Mouse (Mus musculus) hindbrain, embryonic 10.5 days (tissue): ENCODE results near the gene Cmtm2b. TPM values are rescaled to one million over a fixed set of nuclear protein-coding genes. Genes with fewer than 3 reads are reported as not detected.
A peak's percentile ranks its signal among the peaks of the same experiment; 100 is the strongest.

Source experiments
- DNase-seq: peaks from one replicate; pipeline ENCODE4 v3.0.0-alpha.2; 2017; ENCODE audit warnings: low spot score
- H3K27ac ChIP-seq: fragments of 300-500 bp; sonication (generic); 2 replicates; pipeline ENCODE4 v1.5.1; 2016; ENCODE audit warnings: mild to moderate bottlenecking, moderate library complexity
- H3K27me3 ChIP-seq: fragments of 300-500 bp; sonication (generic); 2 replicates; pipeline ENCODE4 v1.6.1; 2016; ENCODE audit warnings: mild to moderate bottlenecking; ENCODE audit not compliant: poor library complexity, insufficient read depth, severe bottlenecking
- H3K36me3 ChIP-seq: fragments of 300-500 bp; sonication (generic); 2 replicates; pipeline ENCODE4 v1.6.1; 2016; ENCODE audit warnings: mild to moderate bottlenecking, moderate library complexity
- H3K4me1 ChIP-seq: fragments of 300-500 bp; sonication (generic); replicated peaks from 2 replicates; pipeline ENCODE4 v1.6.1; 2016; ENCODE audit warnings: mild to moderate bottlenecking
- H3K4me3 ChIP-seq: fragments of 300-500 bp; sonication (generic); 2 replicates; pipeline ENCODE4 v1.5.1; 2016; ENCODE audit warnings: mild to moderate bottlenecking, moderate library complexity
- H3K9me3 ChIP-seq: fragments of 300-500 bp; sonication (generic); 2 replicates; pipeline ENCODE4 v1.6.1; 2016; ENCODE audit warnings: mild to moderate bottlenecking, moderate library complexity
- WGBS: fragments of 180-500 bp; shearing (Covaris S2); methylation state at CpG from one replicate; pipeline ENCODE4 v1.1.7; 2016; 5-methylcytosine and 5-hydroxymethylcytosine counted together
- polyA plus RNA-seq: library from polyadenylated mRNA; unstranded; fragments of >200 nt; fragmentation: Nextera tagmentation; extraction: Ambion mirVana; gene quantifications from 2 replicates; pipeline ENCODE4 v1.2.1, GENCODE M21; 2016

Cmtm2b gene
- polyA plus RNA-seq, 1 experiment from 2014 or later: not detected

GRCm38 (mm10) chr8:104334196-104334595 lies 12.2 kb downstream of the Cmtm2b start:
- H3K4me3 ChIP-seq: no peak overlapping the region
- DNase-seq: no peak
- H3K27me3 ChIP-seq: no peaks in the 10 kb centered on the region
- peaks cover 2% of the 10 kb centered on the region; the same call in 1 of the 2 replicates for H3K4me1 ChIP-seq
- no peaks in the 10 kb centered on the region for H3K36me3 ChIP-seq
- WGBS: 74% methylated on average over 1 of the region's 1 CpGs
- no peak overlapping the region for H3K27ac ChIP-seq
- no peaks in the 10 kb centered on the region for H3K9me3 ChIP-seq

GRCm38 (mm10) chr8:104336806-104337205 lies 14.8 kb downstream of the Cmtm2b start:
- H3K9me3 ChIP-seq: no peaks in the 10 kb centered on the region
- no peaks in the 10 kb centered on the region for H3K27me3 ChIP-seq
- no peaks in the 10 kb centered on the region for H3K36me3 ChIP-seq
- peaks cover 23% of the 10 kb centered on the region for H3K4me1 ChIP-seq
- H3K27ac ChIP-seq: no peak overlapping the region
- H3K4me3 ChIP-seq: no peak overlapping the region
- 84% methylated on average over 1 of the region's 1 CpGs for WGBS
- no peak for DNase-seq

- WGBS: 45% methylated on average over 3 of the region's 3 CpGs
- Histone ChIP-seq H3K36me3 (peaks cover 2% of the 10 kb centered on the region; the same call in 1 of the 2 replicates), H3K4me1 (peaks cover 25% of the 10 kb centered on the region), H3K4me3 (no peak overlapping the region), H3K9me3 (no peaks in the 10 kb centered on the region), H3K27ac (no peak overlapping the region), H3K27me3 (no peaks in the 10 kb centered on the region)
- no peak for DNase-seq
Measured at GRCm38 (mm10) chr8:104337890-104338289, 15.9 kb downstream of the Cmtm2b start.

- Histone ChIP-seq H3K4me3 (peak within 1 kb of the TSS; percentile 70), H3K4me1 (peaks cover 33% of the 10 kb centered on the region), H3K36me3 (peaks cover 5% of the 10 kb centered on the region; the same call in 1 of the 2 replicates), H3K9me3 (no peaks in the 10 kb centered on the region), H3K27me3 (no peaks in the 10 kb centered on the region), H3K27ac (peak within 1 kb of the TSS; percentile 93)
- peak; percentile 33 for DNase-seq
- WGBS: 16% methylated on average over 18 of the region's 18 CpGs
Measured at GRCm38 (mm10) chr8:104339229-104339982, 17.4 kb downstream of the Cmtm2b start, which contains the start of gene Cmtm3. Gene Cmtm3, plus strand, starts transcription at chr8:104339410.

- Histone ChIP-seq H3K9me3 (no peaks in the 10 kb centered on the region), H3K4me1 (peaks cover 33% of the 10 kb centered on the region), H3K4me3 (peak overlapping the region; percentile 70), H3K27ac (peak overlapping the region; percentile 93), H3K27me3 (no peaks in the 10 kb centered on the region), H3K36me3 (peaks cover 10% of the 10 kb centered on the region; the same call in 1 of the 2 replicates)
- no peak for DNase-seq
- WGBS: 3% methylated on average over 6 of the region's 6 CpGs
Measured at GRCm38 (mm10) chr8:104339983-104340232, 17.9 kb downstream of the Cmtm2b start.

- peak; percentile 87 for DNase-seq
- Histone ChIP-seq H3K27me3 (no peaks in the 10 kb centered on the region), H3K9me3 (no peaks in the 10 kb centered on the region), H3K4me3 (peak overlapping the region; percentile 70), H3K4me1 (peaks cover 33% of the 10 kb centered on the region), H3K27ac (peak overlapping the region; percentile 93), H3K36me3 (peaks cover 15% of the 10 kb centered on the region)
- WGBS: under 1% methylated on average over 54 of the region's 54 CpGs
Measured at GRCm38 (mm10) chr8:104340233-104341105, 18.4 kb downstream of the Cmtm2b start.

GRCm38 (mm10) chr8:104341106-104341561 lies 19.1 kb downstream of the Cmtm2b start:
- peak overlapping the region; percentile 70 for H3K4me3 ChIP-seq
- H3K9me3 ChIP-seq: no peaks in the 10 kb centered on the region
- H3K4me1 ChIP-seq: peaks cover 33% of the 10 kb centered on the region
- H3K36me3 ChIP-seq: peaks cover 18% of the 10 kb centered on the region
- under 1% methylated on average over 24 of the region's 24 CpGs for WGBS
- peak overlapping the region; percentile 93 for H3K27ac ChIP-seq
- peak; percentile 78 for DNase-seq
- H3K27me3 ChIP-seq: no peaks in the 10 kb centered on the region

- H3K9me3 ChIP-seq: no peaks in the 10 kb centered on the region
- peak overlapping the region; percentile 70 for H3K4me3 ChIP-seq
- WGBS: 47% methylated on average over 6 of the region's 6 CpGs
- DNase-seq: no peak
- no peaks in the 10 kb centered on the region for H3K27me3 ChIP-seq
- peaks cover 36% of the 10 kb centered on the region for H3K4me1 ChIP-seq
- peaks cover 23% of the 10 kb centered on the region for H3K36me3 ChIP-seq
- peak overlapping the region; percentile 93 for H3K27ac ChIP-seq
Measured at GRCm38 (mm10) chr8:104341678-104342077, 19.6 kb downstream of the Cmtm2b start.

- Histone ChIP-seq H3K27me3 (no peaks in the 10 kb centered on the region), H3K4me3 (no peak overlapping the region), H3K36me3 (peaks cover 31% of the 10 kb centered on the region), H3K9me3 (no peaks in the 10 kb centered on the region), H3K27ac (no peak overlapping the region), H3K4me1 (peaks cover 41% of the 10 kb centered on the region)
- DNase-seq: no peak
- 82% methylated on average over 5 of the region's 5 CpGs for WGBS
Measured at GRCm38 (mm10) chr8:104342426-104342825, 20.4 kb downstream of the Cmtm2b start.

GRCm38 (mm10) chr8:104343957-104344356 lies 21.9 kb downstream of the Cmtm2b start:
- H3K36me3 ChIP-seq: peaks cover 39% of the 10 kb centered on the region
- WGBS: 18% methylated on average over 7 of the region's 7 CpGs

GRCm38 (mm10) chr8:104344622-104345021 lies 22.6 kb downstream of the Cmtm2b start:
- WGBS: 89% methylated on average over 5 of the region's 5 CpGs
- Histone ChIP-seq H3K4me3 (no peak overlapping the region), H3K4me1 (peaks cover 34% of the 10 kb centered on the region), H3K27me3 (no peaks in the 10 kb centered on the region), H3K9me3 (no peaks in the 10 kb centered on the region), H3K27ac (no peak overlapping the region), H3K36me3 (peaks cover 39% of the 10 kb centered on the region)
- no peak for DNase-seq

More at GRCm38 (mm10) chr8:104343957-104344356, 21.9 kb downstream of the Cmtm2b start:
- H3K4me1 ChIP-seq: peaks cover 41% of the 10 kb centered on the region
- peak; percentile 87 for DNase-seq
- H3K27ac ChIP-seq: no peak overlapping the region
- no peaks in the 10 kb centered on the region for H3K27me3 ChIP-seq
- H3K4me3 ChIP-seq: no peak overlapping the region
- no peaks in the 10 kb centered on the region for H3K9me3 ChIP-seq

GRCm38 (mm10) chr8:104346706-104347105 lies 24.7 kb downstream of the Cmtm2b start:
- Histone ChIP-seq H3K27ac (peak overlapping the region; percentile 12; the same call in 1 of the 2 replicates), H3K4me3 (no peak overlapping the region), H3K9me3 (no peaks in the 10 kb centered on the region), H3K4me1 (peaks cover 18% of the 10 kb centered on the region), H3K27me3 (no peaks in the 10 kb centered on the region), H3K36me3 (peaks cover 43% of the 10 kb centered on the region)
- DNase-seq: no peak
- WGBS: 58% methylated on average over 12 of the region's 12 CpGs

GRCm38 (mm10) chr8:104348971-104349370 lies 26.9 kb downstream of the Cmtm2b start:
- no peaks in the 10 kb centered on the region for H3K9me3 ChIP-seq
- no peaks in the 10 kb centered on the region for H3K27me3 ChIP-seq
- H3K27ac ChIP-seq: no peak overlapping the region
- H3K36me3 ChIP-seq: peaks cover 46% of the 10 kb centered on the region
- no peak for DNase-seq
- WGBS: 91% methylated on average over 5 of the region's 5 CpGs
- no peak overlapping the region for H3K4me3 ChIP-seq
- peaks cover 12% of the 10 kb centered on the region; the same call in 1 of the 2 replicates for H3K4me1 ChIP-seq
